Mouse (Mus musculus): ENCODE results near the gene Atpaf1.

- TF ChIP-seq TAL1 (IDR thresholded peaks at IDR 0.05; ENCODE audit: low read length): no peak
- no peak for TF ChIP-seq GATA1 (IDR thresholded peaks at IDR 0.05; ENCODE audit: low read length)
Measured at GRCm38 (mm10) chr4:115820944-115821343, 36.3 kb downstream of the Atpaf1 start.

Measured in erythroblast, embryonic 14.5 days (primary cell).